ENCODE assay signal across 19 mouse cellular contexts in the genomic region with DNA sequence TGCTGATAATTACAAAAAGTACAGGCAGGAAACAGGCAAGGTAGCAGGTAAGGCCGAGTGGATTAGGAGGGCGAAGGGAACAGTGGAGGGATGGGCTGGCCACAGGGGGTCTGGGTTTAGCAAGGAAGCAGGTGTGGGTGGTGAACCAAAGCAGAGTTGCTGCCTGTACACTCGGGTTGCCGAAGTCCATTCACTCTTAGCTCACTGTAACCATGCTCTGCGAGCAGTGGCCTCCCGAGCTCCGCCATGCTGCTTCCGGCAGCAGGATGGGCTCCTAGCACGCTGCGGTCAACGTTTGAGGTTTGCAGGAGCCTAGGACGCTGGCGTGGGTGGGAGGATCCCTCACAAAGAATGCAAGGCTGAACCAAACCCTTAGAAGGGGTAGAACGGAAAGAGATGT. TPM values are rescaled to one million over a fixed set of nuclear protein-coding genes. Genes with fewer than 3 reads are reported as not detected.
A peak's percentile ranks its signal among the peaks of the same experiment; 100 is the strongest.
DNase-seq lines count a peak whose midpoint lies in the region; ATAC-seq and TF ChIP-seq lines count a peak whose summit lies in the region.
"Had no signal": no experiment of that assay in that cellular context is flagged by ENCODE, and none has a peak within 500 bp of the region (broad histone marks: within the 10 kb centered on the region; RNA-seq: fewer than 3 reads in every experiment).

No protein-coding gene starts in this region.

- no peak overlapping the region for H3K9ac ChIP-seq in midbrain, embryonic 11.5 days (ENCODE audit: low read length)
- H3K9ac ChIP-seq: forebrain, embryonic 13.5 days; forebrain, postnatal 0 days; heart, embryonic 13.5 days; hindbrain, embryonic 15.5 days had no signal

- no peak for TF ChIP-seq CTCF in testis, adult 2 months (IDR thresholded peaks at IDR 0.05; ENCODE audit: control insufficient read depth, insufficient read depth, insufficient replicate concordance, low read depth, low read length)

- H3K27me3 ChIP-seq in midbrain, embryonic 11.5 days (ENCODE audit: control insufficient read depth, insufficient read depth, low read length), result peaks cover 6% of the 10 kb centered on the region
- H3K27me3 ChIP-seq in midbrain, embryonic 10.5 days (ENCODE audit: low read depth, poor library complexity, severe bottlenecking), result peaks cover 13% of the 10 kb centered on the region; the same call in 1 of the 2 replicates
- H3K27me3 ChIP-seq in testis, adult 2 months (ENCODE audit: control insufficient read depth, insufficient read depth, low read length), result no peaks in the 10 kb centered on the region
- H3K27me3 ChIP-seq: forebrain, embryonic 13.5 days; heart, embryonic 13.5 days; hindbrain, embryonic 15.5 days had no signal

- H3K4me1 ChIP-seq in midbrain, embryonic 11.5 days (ENCODE audit: control insufficient read depth, insufficient read depth, low read length), result peaks cover 13% of the 10 kb centered on the region
- H3K4me1 ChIP-seq in midbrain, embryonic 10.5 days, result peaks cover 30% of the 10 kb centered on the region
- H3K4me1 ChIP-seq in testis, adult 2 months (ENCODE audit: control insufficient read depth, insufficient read depth, low read length), result peaks cover 10% of the 10 kb centered on the region

- H3K4me2 ChIP-seq in midbrain, embryonic 11.5 days, result no peak overlapping the region
- H3K4me2 ChIP-seq: forebrain, embryonic 13.5 days; heart, embryonic 13.5 days had no signal

- DNase-seq in midbrain, embryonic 11.5 days (ENCODE audit: low spot score, missing footprints), result no peak
- DNase-seq in midbrain, embryonic 10.5 days (ENCODE audit: low spot score), result no peak
- DNase-seq in testis, postnatal 10 days (ENCODE audit: low spot score), result no peak
- peak; percentile 69 for DNase-seq in R1 (ENCODE audit: low read depth, low spot score)
- DNase-seq in left cerebral cortex, adult 11 months (ENCODE audit: low spot score), result no peak
- DNase-seq: adrenal gland, postnatal 10 days; cerebellum, adult 11 months; cerebellum, adult 8-10 months; cerebellum, postnatal 14 days; gastrocnemius, postnatal 14 days; heart, postnatal 36 days had no signal

- 63% methylated on average over 14 of the region's 14 CpGs for WGBS in midbrain, embryonic 11.5 days
- 68% methylated on average over 14 of the region's 14 CpGs for WGBS in midbrain, embryonic 10.5 days

- TF ChIP-seq POLR2A in testis, adult 2 months (IDR thresholded peaks at IDR 0.05; ENCODE audit: control insufficient read depth, low read depth, low read length), result no peak

- 0 out of 2 replicates have a peak, but pooled peaks have one; percentile 39 for ATAC-seq in midbrain, embryonic 11.5 days (ENCODE audit: low FRiP score)
- ATAC-seq in monocyte, adult 5-6 weeks (replicated peaks; ENCODE audit: insufficient number of reproducible peaks, low FRiP score, low TSS enrichment, poor library complexity, severe bottlenecking), result no peak
- ATAC-seq: forebrain, embryonic 13.5 days; Patski had no signal

- H3K9me3 ChIP-seq in midbrain, embryonic 11.5 days (ENCODE audit: control insufficient read depth, low read length), result no peaks in the 10 kb centered on the region
- H3K9me3 ChIP-seq in midbrain, embryonic 10.5 days (replicated peaks), result 0 out of 2 replicates have a peak, but pooled peaks cover 3% of the 10 kb centered on the region
- H3K9me3 ChIP-seq: embryonic facial prominence, embryonic 10.5 days; forebrain, embryonic 13.5 days; heart, embryonic 13.5 days; hindbrain, embryonic 15.5 days had no signal

- no peaks in the 10 kb centered on the region for H3K36me3 ChIP-seq in midbrain, embryonic 11.5 days (ENCODE audit: control insufficient read depth, insufficient read depth, low read length)
- H3K36me3 ChIP-seq in midbrain, embryonic 10.5 days, result no peaks in the 10 kb centered on the region
- no peaks in the 10 kb centered on the region for H3K36me3 ChIP-seq in testis, adult 2 months (ENCODE audit: control insufficient read depth, insufficient read depth, low read length)
- H3K36me3 ChIP-seq: embryonic facial prominence, embryonic 10.5 days; heart, embryonic 13.5 days; hindbrain, embryonic 15.5 days had no signal

- no peak overlapping the region for H3K4me3 ChIP-seq in midbrain, embryonic 11.5 days (ENCODE audit: low read depth, low read length)
- H3K4me3 ChIP-seq in midbrain, embryonic 10.5 days, result no peak overlapping the region
- H3K4me3 ChIP-seq in testis, adult 2 months (ENCODE audit: control insufficient read depth, low read depth, low read length), result peak overlapping the region; percentile 89
- H3K4me3 ChIP-seq: embryonic facial prominence, embryonic 10.5 days; forebrain, embryonic 13.5 days; heart, embryonic 13.5 days; hindbrain, embryonic 15.5 days had no signal

- H3K27ac ChIP-seq in midbrain, embryonic 11.5 days (ENCODE audit: low read depth, low read length), result no peak overlapping the region
- H3K27ac ChIP-seq in midbrain, embryonic 10.5 days (replicated peaks), result no peak overlapping the region
- no peak overlapping the region for H3K27ac ChIP-seq in testis, adult 2 months (ENCODE audit: control insufficient read depth, insufficient read depth, low read depth, low read length)
- H3K27ac ChIP-seq: embryonic facial prominence, embryonic 10.5 days; forebrain, embryonic 13.5 days; heart, embryonic 13.5 days; hindbrain, embryonic 15.5 days had no signal

RNA-seq across cellular contexts. Expression of gene Dgkh, which starts 43.1 kb away (rescaled TPM):
- 1.7 and 1.8 TPM in 2 replicates for polyA plus RNA-seq in midbrain, embryonic 11.5 days (2014; fragmentation: Nextera tagmentation; extraction: Ambion mirVana)
- polyA plus RNA-seq in midbrain, embryonic 10.5 days (2016; fragmentation: Nextera tagmentation; extraction: Ambion mirVana), result 0.71 and 0.73 TPM in 2 replicates
- 49.3 and 55.0 TPM in 2 replicates for polyA plus RNA-seq in testis, adult 2 months (2012; rRNA removed)
- total RNA-seq in monocyte, adult 5-6 weeks (2017), result 13.9 to 19.2 TPM (median 17.9 TPM) in 3 replicates

Comparison
In these comparisons a context has a peak if more than half of its experiments do, and no peak if none do; other contexts are left out.
1. RNA of gene Dgkh, which starts 43.1 kb away (polyA plus RNA-seq): 49.3 to 55.0 TPM in testis, adult 2 months; 1.7 to 1.8 TPM in midbrain, embryonic 11.5 days and 0.71 to 0.73 TPM in midbrain, embryonic 10.5 days; every median in the first group is over 10 times any median in the second.